17 mouse cellular contexts compared by ENCODE assay signal in the genomic region with DNA sequence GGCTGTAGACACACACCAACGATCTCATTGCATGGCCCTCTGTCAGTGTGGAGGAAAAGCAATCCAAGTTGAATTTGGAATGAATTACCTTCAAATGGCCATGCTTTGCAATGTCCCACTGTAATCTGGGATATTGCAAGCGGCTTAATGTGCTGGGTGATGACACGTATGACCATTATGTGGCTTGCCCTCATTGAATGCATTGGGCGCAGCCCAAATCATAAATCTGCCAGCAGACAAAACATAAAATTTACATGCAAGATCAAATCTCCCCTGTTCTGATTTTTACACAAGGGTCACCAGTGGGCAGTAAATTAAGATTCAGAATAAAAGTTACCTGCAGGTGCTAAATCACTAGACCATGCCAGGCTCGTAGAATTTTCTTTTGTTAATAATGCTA.
"Had no signal": no experiment of that assay in that cellular context is flagged by ENCODE, and none has a peak within 500 bp of the region (broad histone marks: within the 10 kb centered on the region; RNA-seq: fewer than 3 reads in every experiment).

No protein-coding gene starts in this region.

- H3K4me3 ChIP-seq: liver, embryonic 12.5 days; midbrain, embryonic 12.5 days; midbrain, embryonic 15.5 days; neural tube, embryonic 13.5 days had no signal

- H3K27me3 ChIP-seq: liver, embryonic 12.5 days; midbrain, embryonic 12.5 days; midbrain, embryonic 15.5 days; neural tube, embryonic 13.5 days had no signal

- H3K27ac ChIP-seq: liver, embryonic 12.5 days; liver, embryonic 14.5 days; midbrain, embryonic 12.5 days; midbrain, embryonic 15.5 days had no signal

- H3K4me2 ChIP-seq: liver, embryonic 12.5 days; lung, embryonic 14.5 days; midbrain, embryonic 12.5 days; midbrain, embryonic 15.5 days; neural tube, embryonic 13.5 days had no signal

- DNase-seq: lung, adult 18-20 months; lung, embryonic 14.5 days; lung, postnatal 10 days; lung, postnatal 4 days; retina, postnatal 1 day; right cerebral cortex, adult 18-20 months; right cerebral cortex, postnatal 25 days; right cerebral cortex, postnatal 4 days; spleen, adult 18-20 months; thymus, adult 18-20 months; thymus, postnatal 14 days; thymus, postnatal 36 days had no signal

- H3K9me3 ChIP-seq: liver, embryonic 12.5 days; midbrain, embryonic 12.5 days; midbrain, embryonic 15.5 days; neural tube, embryonic 13.5 days had no signal

- H3K4me1 ChIP-seq: liver, embryonic 12.5 days had no signal

- H3K36me3 ChIP-seq: liver, embryonic 12.5 days; midbrain, embryonic 12.5 days; midbrain, embryonic 15.5 days; neural tube, embryonic 13.5 days had no signal

- ATAC-seq: liver, embryonic 12.5 days; midbrain, embryonic 15.5 days had no signal

- H3K9ac ChIP-seq: liver, embryonic 12.5 days; liver, embryonic 14.5 days; lung, embryonic 14.5 days; midbrain, embryonic 12.5 days; midbrain, embryonic 15.5 days; neural tube, embryonic 13.5 days had no signal
